Mouse (Mus musculus): Measurements from ENCODE around the gene Vmn2r68. TPM values are rescaled to one million over a fixed set of nuclear protein-coding genes. Genes with fewer than 3 reads are reported as not detected.

Vmn2r68 gene
- polyA plus RNA-seq (2015; fragmentation: Nextera tagmentation; extraction: Ambion mirVana) = not detected in 2 replicates

DNA sequence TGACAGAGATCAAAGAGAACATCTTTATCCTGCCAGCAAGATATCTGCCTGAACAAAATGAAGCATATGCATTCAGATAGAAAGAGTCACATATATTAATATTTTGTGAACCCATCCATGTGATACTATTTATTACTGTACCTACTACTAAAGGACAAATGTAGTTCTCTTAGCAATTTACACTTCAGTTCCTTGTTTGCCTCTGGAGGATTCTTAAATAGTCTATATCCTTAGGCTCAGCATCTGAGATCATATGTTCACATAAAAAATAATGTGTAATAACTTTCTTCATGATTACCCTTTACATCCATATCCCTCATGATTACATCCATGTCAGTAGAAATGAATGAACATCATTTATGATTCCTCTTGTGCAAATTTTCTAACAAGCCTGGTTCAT, at the start of gene Vmn2r68:
TSS of gene Vmn2r68 (minus strand) at position 101 of the 400 bp plus-strand sequence.

Other genes with a start within 250 kb of the Vmn2r68 start
- not detected in 2 replicates for gene Vmn2r66, start 225.5 kb downstream of the Vmn2r68 start, polyA plus RNA-seq (2015; fragmentation: Nextera tagmentation; extraction: Ambion mirVana)
- not detected in 2 replicates for gene Vmn2r67, start 81.8 kb downstream of the Vmn2r68 start, polyA plus RNA-seq (2015; fragmentation: Nextera tagmentation; extraction: Ambion mirVana)
- not detected in 2 replicates for gene Vmn2r69, start 178.1 kb upstream of the Vmn2r68 start, polyA plus RNA-seq (2015; fragmentation: Nextera tagmentation; extraction: Ambion mirVana)